Mouse (Mus musculus) liver, embryonic 14.5 days (tissue): Measurements from ENCODE around the gene Eif5b. TPM values are rescaled to one million over a fixed set of nuclear protein-coding genes. Genes with fewer than 3 reads are reported as not detected.
A peak's percentile ranks its signal among the peaks of the same experiment; 100 is the strongest.

Experiments used
- ATAC-seq: fragments of 200-750 bp; cut with Nextera tagmentation; 2 replicates; pipeline ENCODE4 v1.8.0; 2017; ENCODE audit warnings: moderate number of reproducible peaks, mild to moderate bottlenecking, moderate library complexity; ENCODE audit not compliant: insufficient read depth
- DNase-seq, 3 experiments: peaks; one replicate each; pipeline ENCODE4 v3.0.0-alpha.2; 2012 to 2013; ENCODE audit warnings: low read depth in 3 of 3, low spot score in 3 of 3
- H3K27ac ChIP-seq: fragments of 300-500 bp; sonication (generic); 2 replicates; pipeline ENCODE4 v1.5.1; 2014; ENCODE audit warnings: moderate library complexity, mild to moderate bottlenecking, control low read depth, inconsistent platforms
- H3K27me3 ChIP-seq: fragments of 300-500 bp; sonication (generic); 2 replicates; pipeline ENCODE4 v1.6.1; 2014; ENCODE audit warnings: mild to moderate bottlenecking, low read length, moderate library complexity; ENCODE audit not compliant: control insufficient read depth, insufficient read depth
- H3K36me3 ChIP-seq: fragments of 300-500 bp; sonication (generic); replicated peaks from 2 replicates; pipeline ENCODE4 v1.6.1; 2014; ENCODE audit warnings: low read depth; ENCODE audit not compliant: control insufficient read depth, insufficient read depth
- H3K4me1 ChIP-seq, 2 experiments: fragments of 200-500 bp in 1 of 2; fragments of 300-500 bp in 1 of 2; sonication (generic) in 1 of 2; replicated peaks; 2 replicates each; pipeline ENCODE4 v1.6.1; 2012 to 2014; ENCODE audit warnings: antibody characterized with exemption in 1 of 2, inconsistent platforms in 1 of 2, low read length in 1 of 2; ENCODE audit not compliant: control insufficient read depth in 2 of 2, insufficient read depth in 2 of 2
- H3K4me2 ChIP-seq: fragments of 300-500 bp; sonication (generic); 2 replicates; pipeline ENCODE4 v1.6.1; 2014; ENCODE audit warnings: low read depth, mild to moderate bottlenecking, control low read depth, moderate library complexity
- H3K4me3 ChIP-seq, 2 experiments: fragments of 200-500 bp in 1 of 2; fragments of 300-500 bp in 1 of 2; sonication (generic) in 1 of 2; 2 replicates each; pipeline ENCODE4 v1.5.1; 2012 to 2014; ENCODE audit warnings: low read depth in 2 of 2, low read length in 2 of 2, mild to moderate bottlenecking in 2 of 2, control low read depth in 1 of 2, inconsistent platforms in 1 of 2, moderate library complexity in 1 of 2; ENCODE audit not compliant: insufficient read depth in 1 of 2
- H3K9ac ChIP-seq: fragments of 300-500 bp; sonication (generic); replicated peaks from 2 replicates; pipeline ENCODE4 v1.6.1; 2014; ENCODE audit warnings: mild to moderate bottlenecking, control low read depth, moderate library complexity
- H3K9me3 ChIP-seq: fragments of 300-500 bp; sonication (generic); 2 replicates; pipeline ENCODE4 v1.6.1; 2016; ENCODE audit warnings: low read length, mixed read lengths; ENCODE audit not compliant: control insufficient read depth
- CTCF ChIP-seq: IDR thresholded peaks from 2 replicates; pipeline ENCODE4 v1.5.1; 2016; ENCODE audit warnings: antibody characterized with exemption, low read depth, control low read depth
- EP300 ChIP-seq: IDR thresholded peaks from 2 replicates; pipeline ENCODE4 v1.6.1; 2016; ENCODE audit warnings: antibody characterized with exemption, low read depth
- WGBS: fragments of 180-500 bp; shearing (Covaris S2); extraction: QIAGEN DNeasy Blood & Tissue Kit; methylation state at CpG from one replicate; pipeline ENCODE4 v1.1.7; 2014; ENCODE audit not compliant: insufficient replicate concordance; 5-methylcytosine and 5-hydroxymethylcytosine counted together
- polyA plus RNA-seq, 2 experiments: library from polyadenylated mRNA; depleted of rRNA in 1 of 2; stranded (reverse) in 1 of 2; unstranded in 1 of 2; fragments of >200 nt; fragmentation: Nextera tagmentation in 1 of 2; extraction: Ambion mirVana in 1 of 2; gene quantifications; 2 replicates each; pipeline versions ENCODE4 v1.2.1 to v1.2.3; 2012 to 2014

Eif5b gene
- polyA plus RNA-seq, 2 experiments: 14.0 to 23.9 TPM

DNA sequence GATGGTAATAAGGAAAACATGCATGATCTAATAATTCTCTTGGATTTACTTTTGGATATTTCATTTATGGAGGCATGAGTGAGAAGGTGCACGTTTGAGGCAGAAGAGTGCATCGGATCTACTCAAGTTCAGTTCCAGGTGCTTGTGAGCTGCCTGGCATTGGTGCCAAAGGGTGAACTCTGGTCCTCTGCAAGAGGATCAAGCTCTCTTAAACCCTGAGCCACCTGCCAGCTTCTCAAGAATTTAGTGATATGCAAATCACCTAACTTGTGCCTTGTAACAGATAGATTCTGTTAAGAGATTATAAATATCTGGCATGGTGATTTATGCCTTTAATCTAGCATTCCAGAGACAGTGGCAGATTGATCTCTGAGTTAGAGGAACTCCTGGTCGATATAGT lies 5.2 kb downstream of the Eif5b start:
- Histone ChIP-seq H3K9ac (no peak overlapping the region), H3K9me3 (no peaks in the 10 kb centered on the region), H3K36me3 (no peaks in the 10 kb centered on the region; the same call in 1 of the 2 replicates), H3K4me3 (no peak overlapping the region), H3K4me1 (peaks cover 31 to 44% of the 10 kb centered on the region in 2 experiments), H3K27me3 (no peaks in the 10 kb centered on the region), H3K27ac (no peak overlapping the region), H3K4me2 (no peak overlapping the region)
- 59% methylated on average over 3 of the region's 3 CpGs for WGBS
- no peak for TF ChIP-seq CTCF
- no peak for TF ChIP-seq EP300
- DNase-seq: no peak
- no peak for ATAC-seq

- H3K4me1 ChIP-seq: peaks cover 46 to 52% of the 10 kb centered on the region in 2 experiments
- H3K27ac ChIP-seq: no peak overlapping the region; the same call in 1 of the 2 replicates
- H3K4me2 ChIP-seq: no peak overlapping the region
- ATAC-seq (no peak), DNase-seq (no peak)
- H3K27me3 ChIP-seq: no peaks in the 10 kb centered on the region
- no peak overlapping the region for H3K4me3 ChIP-seq
- no peaks in the 10 kb centered on the region for H3K9me3 ChIP-seq
- 71% methylated on average over 3 of the region's 3 CpGs for WGBS
- no peaks in the 10 kb centered on the region; the same call in 1 of the 2 replicates for H3K36me3 ChIP-seq
- H3K9ac ChIP-seq: no peak overlapping the region
- TF ChIP-seq CTCF (no peak), EP300 (no peak)
Measured at GRCm38 (mm10) chr1:38006741-38007140, 8.9 kb downstream of the Eif5b start.

DNA sequence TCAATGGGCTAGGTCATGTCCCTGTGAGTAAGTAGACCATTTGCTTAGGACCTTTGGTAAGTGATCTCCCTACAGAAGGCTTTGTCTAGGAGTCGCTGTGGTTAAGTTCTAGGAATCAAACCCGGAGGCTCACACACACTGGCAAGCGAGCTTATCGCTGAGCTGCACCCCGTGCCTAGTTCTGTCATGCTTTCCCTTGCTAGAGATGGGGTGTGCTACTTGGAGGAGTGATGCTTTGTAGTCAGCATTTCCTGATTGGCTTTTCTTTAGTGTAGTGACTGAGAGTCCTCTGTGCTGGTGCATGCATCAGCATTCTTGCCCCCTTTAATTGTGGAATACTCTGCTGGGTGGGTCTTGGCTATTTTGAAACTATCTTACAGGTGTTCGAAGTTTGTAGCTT lies 13.8 kb downstream of the Eif5b start:
- peaks cover 68 to 73% of the 10 kb centered on the region in 2 experiments for H3K4me1 ChIP-seq
- TF ChIP-seq EP300 (peak; percentile 87), CTCF (peak; percentile 50)
- no peaks in the 10 kb centered on the region for H3K9me3 ChIP-seq
- H3K4me3 ChIP-seq: no peak overlapping the region
- no peaks in the 10 kb centered on the region for H3K27me3 ChIP-seq
- ATAC-seq (peak; percentile 92), DNase-seq (peak; percentile 88 to 93 (median 89))
- H3K27ac ChIP-seq: peak overlapping the region; percentile 93
- peak overlapping the region; percentile 44 for H3K9ac ChIP-seq
- H3K36me3 ChIP-seq: no peaks in the 10 kb centered on the region
- H3K4me2 ChIP-seq: peak overlapping the region; percentile 73
- 25% methylated on average over 6 of the region's 6 CpGs for WGBS

GRCm38 (mm10) chr1:38012104-38012503 lies 14.3 kb downstream of the Eif5b start:
- Histone ChIP-seq H3K27ac (peak overlapping the region; percentile 93), H3K4me3 (peak overlapping the region; percentile 36 to 43), H3K4me2 (peak overlapping the region; percentile 73), H3K4me1 (peaks cover 63 to 69% of the 10 kb centered on the region in 2 experiments), H3K9ac (peak overlapping the region; percentile 44), H3K9me3 (no peaks in the 10 kb centered on the region), H3K27me3 (no peaks in the 10 kb centered on the region), H3K36me3 (no peaks in the 10 kb centered on the region)
- no peak for DNase-seq
- ATAC-seq: peak; percentile 29; the same call in 1 of the 2 replicates
- TF ChIP-seq CTCF (no peak), EP300 (no peak)
- WGBS: 28% methylated on average over 3 of the region's 3 CpGs

DNA sequence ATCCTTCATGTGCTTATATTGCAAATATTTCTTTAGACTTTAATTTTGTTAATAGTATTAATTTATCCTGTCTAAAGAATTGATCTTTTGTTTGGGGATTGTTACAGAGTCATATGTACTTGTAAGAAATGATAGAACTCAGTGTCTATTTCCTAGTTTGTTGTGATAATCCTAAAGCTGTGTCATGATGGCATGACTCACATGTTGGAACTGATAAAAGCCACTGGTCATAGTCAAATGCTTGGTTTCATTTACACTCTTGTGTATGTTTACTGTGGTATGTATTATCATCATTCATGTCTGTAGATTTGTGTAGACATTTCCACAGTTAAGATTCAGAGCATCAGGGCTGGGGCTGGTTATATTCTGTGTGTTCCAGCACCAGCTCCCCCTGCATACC lies 14.7 kb downstream of the Eif5b start:
- Histone ChIP-seq H3K4me1 (peaks cover 59 to 65% of the 10 kb centered on the region in 2 experiments), H3K4me3 (peak overlapping the region; percentile 20 to 36), H3K4me2 (peak overlapping the region; percentile 73), H3K27me3 (no peaks in the 10 kb centered on the region), H3K9me3 (no peaks in the 10 kb centered on the region), H3K9ac (peak overlapping the region; percentile 60), H3K36me3 (no peaks in the 10 kb centered on the region), H3K27ac (peak overlapping the region; percentile 93)
- TF ChIP-seq EP300: peak; percentile 61
- no peak for TF ChIP-seq CTCF
- DNase-seq: peak in 2 of 3 experiments; percentile 53 to 56
- peak; percentile 31; the same call in 1 of the 2 replicates for ATAC-seq
